In the genomic region with DNA sequence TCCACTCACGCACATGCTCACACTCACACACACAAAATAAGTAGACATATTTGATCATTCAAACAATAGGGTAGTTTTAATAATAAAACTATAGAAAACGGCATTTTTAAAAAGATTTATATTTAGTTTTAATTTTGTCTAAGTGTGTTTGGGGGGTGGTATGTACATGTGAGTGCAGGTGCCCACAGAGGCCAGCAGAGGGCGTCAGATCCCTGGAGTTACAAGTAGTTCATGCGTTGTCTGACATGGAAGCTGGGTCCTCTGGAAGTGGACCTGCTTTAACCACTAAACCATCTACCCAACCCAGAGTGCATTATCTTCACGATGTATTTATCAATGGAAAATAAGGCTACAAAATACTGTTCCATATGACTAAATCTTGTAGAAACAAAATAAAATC, we compare ENCODE assay signal across 9 mouse cellular contexts. TPM values are rescaled to one million over a fixed set of nuclear protein-coding genes. Genes with fewer than 3 reads are reported as not detected.
A peak's percentile ranks its signal among the peaks of the same experiment; 100 is the strongest.
DNase-seq lines count a peak whose midpoint lies in the region; ATAC-seq and TF ChIP-seq lines count a peak whose summit lies in the region.
"Had no signal": no experiment of that assay in that cellular context is flagged by ENCODE, and none has a peak within 500 bp of the region (broad histone marks: within the 10 kb centered on the region; RNA-seq: fewer than 3 reads in every experiment).

No protein-coding gene starts in this region.

- no peak for DNase-seq in heart, postnatal 0 days (ENCODE audit: low spot score)
- DNase-seq in thymus, postnatal 4 days, result peak; percentile 53
- DNase-seq in thymus, adult 18-20 months, result no peak
- DNase-seq in embryonic facial prominence, embryonic 11.5 days (ENCODE audit: low spot score), result peak; percentile 22
- DNase-seq in yolk sac, embryonic 10.5 days (ENCODE audit: low spot score), result no peak
- no peak for DNase-seq in urinary bladder, adult 18-20 months (ENCODE audit: low spot score in 2 of 2)

- H3K9me3 ChIP-seq in heart, postnatal 0 days (replicated peaks; ENCODE audit: control insufficient read depth, low read length), result no peaks in the 10 kb centered on the region
- H3K9me3 ChIP-seq in heart, embryonic 11.5 days (replicated peaks; ENCODE audit: control insufficient read depth, low read length), result no peaks in the 10 kb centered on the region
- H3K9me3 ChIP-seq in embryonic facial prominence, embryonic 11.5 days (replicated peaks; ENCODE audit: control insufficient read depth, low read length), result no peaks in the 10 kb centered on the region
- H3K9me3 ChIP-seq: limb, embryonic 10.5 days had no signal

- no peak overlapping the region for H3K4me3 ChIP-seq in heart, postnatal 0 days (ENCODE audit: low read depth, low read length)
- H3K4me3 ChIP-seq in heart, embryonic 11.5 days (ENCODE audit: low read depth, low read length), result no peak overlapping the region
- H3K4me3 ChIP-seq in embryonic facial prominence, embryonic 11.5 days (ENCODE audit: low read depth, low read length), result no peak overlapping the region
- H3K4me3 ChIP-seq: limb, embryonic 10.5 days had no signal

- WGBS in heart, postnatal 0 days, result 53% methylated on average over 5 of the region's 5 CpGs
- 53% methylated on average over 5 of the region's 5 CpGs for WGBS in heart, embryonic 11.5 days (ENCODE audit: insufficient replicate concordance)
- WGBS in embryonic facial prominence, embryonic 11.5 days, result 57% methylated on average over 5 of the region's 5 CpGs

- no peak overlapping the region for H3K27ac ChIP-seq in heart, postnatal 0 days (ENCODE audit: low read depth)
- no peak overlapping the region for H3K27ac ChIP-seq in heart, embryonic 11.5 days (ENCODE audit: low read depth, low read length)
- H3K27ac ChIP-seq in embryonic facial prominence, embryonic 11.5 days (replicated peaks; ENCODE audit: low read depth, low read length), result no peak overlapping the region
- H3K27ac ChIP-seq: limb, embryonic 10.5 days had no signal

- no peak for TF ChIP-seq EP300 in heart, postnatal 0 days (IDR thresholded peaks at IDR 0.05; ENCODE audit: low read depth)

- no peaks in the 10 kb centered on the region for H3K36me3 ChIP-seq in heart, postnatal 0 days (replicated peaks; ENCODE audit: control insufficient read depth, insufficient read depth, low read length)
- H3K36me3 ChIP-seq in heart, embryonic 11.5 days (ENCODE audit: control insufficient read depth, insufficient read depth, low read length), result no peaks in the 10 kb centered on the region
- no peaks in the 10 kb centered on the region for H3K36me3 ChIP-seq in embryonic facial prominence, embryonic 11.5 days (replicated peaks; ENCODE audit: control insufficient read depth, insufficient read depth, low read depth, low read length)
- H3K36me3 ChIP-seq: limb, embryonic 10.5 days had no signal

- no peak overlapping the region for H3K9ac ChIP-seq in heart, postnatal 0 days (replicated peaks; ENCODE audit: low read depth, low read length)
- no peak overlapping the region for H3K9ac ChIP-seq in heart, embryonic 11.5 days (ENCODE audit: low read depth, low read length)
- H3K9ac ChIP-seq in embryonic facial prominence, embryonic 11.5 days (replicated peaks; ENCODE audit: low read length), result no peak overlapping the region

- TF ChIP-seq CTCF in heart, postnatal 0 days (IDR thresholded peaks at IDR 0.05; ENCODE audit: low read depth), result peak; percentile 42

- H3K4me1 ChIP-seq in heart, postnatal 0 days (ENCODE audit: control insufficient read depth, insufficient read depth), result no peaks in the 10 kb centered on the region
- no peaks in the 10 kb centered on the region for H3K4me1 ChIP-seq in heart, embryonic 11.5 days (ENCODE audit: control insufficient read depth, insufficient read depth, low read length)
- no peaks in the 10 kb centered on the region for H3K4me1 ChIP-seq in embryonic facial prominence, embryonic 11.5 days (ENCODE audit: control insufficient read depth, insufficient read depth, low read length)

- ATAC-seq in heart, postnatal 0 days (ENCODE audit: insufficient read depth, low read depth), result no peak
- ATAC-seq in heart, embryonic 11.5 days (replicated peaks; ENCODE audit: insufficient number of reproducible peaks, low FRiP score, low TSS enrichment), result no peak
- no peak for ATAC-seq in embryonic facial prominence, embryonic 11.5 days (replicated peaks; ENCODE audit: insufficient number of reproducible peaks, low FRiP score, low TSS enrichment, low read depth)
- ATAC-seq in erythroblast, adult 5-6 weeks (replicated peaks; ENCODE audit: low FRiP score, poor library complexity, severe bottlenecking), result no peak

- no peaks in the 10 kb centered on the region for H3K27me3 ChIP-seq in heart, postnatal 0 days (ENCODE audit: control insufficient read depth, insufficient read depth, low read length)
- H3K27me3 ChIP-seq in heart, embryonic 11.5 days (ENCODE audit: control insufficient read depth, insufficient read depth, low read length), result no peaks in the 10 kb centered on the region
- no peaks in the 10 kb centered on the region for H3K27me3 ChIP-seq in embryonic facial prominence, embryonic 11.5 days (ENCODE audit: control insufficient read depth, insufficient read depth, low read length)

- no peak overlapping the region for H3K4me2 ChIP-seq in heart, postnatal 0 days (ENCODE audit: low read depth, low read length)
- no peak overlapping the region for H3K4me2 ChIP-seq in heart, embryonic 11.5 days
- no peak overlapping the region for H3K4me2 ChIP-seq in embryonic facial prominence, embryonic 11.5 days (ENCODE audit: low read depth, low read length)

RNA-seq across cellular contexts. Expression of a gene that starts 7.0 kb away (rescaled TPM):
- 2.2 and 3.4 TPM in 2 replicates for total RNA-seq in heart, postnatal 0 days (2014; rRNA removed; ENCODE audit: low replicate concordance)
- 0.86 and 1.1 TPM in 2 replicates for polyA plus RNA-seq in heart, postnatal 0 days (2015; fragmentation: Nextera tagmentation; extraction: Ambion mirVana)
- 1.4 and 1.5 TPM in 2 replicates for polyA plus RNA-seq in heart, embryonic 11.5 days (2014; fragmentation: Nextera tagmentation; extraction: Ambion mirVana)
- polyA plus RNA-seq in embryonic facial prominence, embryonic 11.5 days (2014; fragmentation: Nextera tagmentation; extraction: Ambion mirVana), result 1.3 and 1.6 TPM in 2 replicates
- total RNA-seq in erythroblast, adult 5-6 weeks (2015; ENCODE audit: low replicate concordance), result not detected in 2 replicates
- not detected in 2 replicates for total RNA-seq in erythroblast, adult 5-6 weeks (2017; ENCODE audit: low replicate concordance)

RNA-seq across cellular contexts. Expression of a gene that starts 28.6 kb away (rescaled TPM):
- total RNA-seq in heart, postnatal 0 days (2014; rRNA removed; ENCODE audit: low replicate concordance), result 0.04 TPM in 1 of 2 replicates, not detected in the other
- 1.2 and 1.5 TPM in 2 replicates for polyA plus RNA-seq in heart, postnatal 0 days (2015; fragmentation: Nextera tagmentation; extraction: Ambion mirVana)
- polyA plus RNA-seq in heart, embryonic 11.5 days (2014; fragmentation: Nextera tagmentation; extraction: Ambion mirVana), result 0.52 and 1.1 TPM in 2 replicates
- polyA plus RNA-seq in embryonic facial prominence, embryonic 11.5 days (2014; fragmentation: Nextera tagmentation; extraction: Ambion mirVana), result 1.8 and 2.2 TPM in 2 replicates
- total RNA-seq in erythroblast, adult 5-6 weeks (2015; ENCODE audit: low replicate concordance), result 1.3 TPM in 1 of 2 replicates, not detected in the other
- 0.98 and 3.8 TPM in 2 replicates for total RNA-seq in erythroblast, adult 5-6 weeks (2017; ENCODE audit: low replicate concordance)

RNA-seq across cellular contexts. Expression of a gene that starts 28.8 kb away (rescaled TPM):
- total RNA-seq in heart, postnatal 0 days (2014; rRNA removed; ENCODE audit: low replicate concordance), result 0.73 and 4.9 TPM in 2 replicates
- 3.1 TPM in 2 replicates for polyA plus RNA-seq in heart, postnatal 0 days (2015; fragmentation: Nextera tagmentation; extraction: Ambion mirVana)
- polyA plus RNA-seq in heart, embryonic 11.5 days (2014; fragmentation: Nextera tagmentation; extraction: Ambion mirVana), result 4.7 and 5.7 TPM in 2 replicates
- polyA plus RNA-seq in embryonic facial prominence, embryonic 11.5 days (2014; fragmentation: Nextera tagmentation; extraction: Ambion mirVana), result 10.7 and 11.6 TPM in 2 replicates
- 0.77 TPM in 1 of 2 replicates, not detected in the other for total RNA-seq in erythroblast, adult 5-6 weeks (2015; ENCODE audit: low replicate concordance)
- total RNA-seq in erythroblast, adult 5-6 weeks (2017; ENCODE audit: low replicate concordance), result 0.56 and 0.68 TPM in 2 replicates

Comparison
In these comparisons a context has a peak if more than half of its experiments do, and no peak if none do; other contexts are left out.
1. DNase-seq: peak in thymus, postnatal 4 days (single experiment) and embryonic facial prominence, embryonic 11.5 days (single experiment); none in heart, postnatal 0 days (single experiment), thymus, adult 18-20 months (0 of 2), yolk sac, embryonic 10.5 days (single experiment) and urinary bladder, adult 18-20 months (0 of 2).